Mouse (Mus musculus) ES-Bruce4 (cell line): ENCODE results near the gene Plcxd2.

Experiments
- CTCF ChIP-seq: IDR thresholded peaks from one replicate; pipeline ENCODE4 v1.8.1; 2011; ENCODE audit warnings: low read depth, low read length
- EP300 ChIP-seq: IDR thresholded peaks from 2 replicates; pipeline ENCODE4 v1.6.1; 2011; ENCODE audit warnings: low read depth, low read length; ENCODE audit not compliant: insufficient read depth
- POLR2A ChIP-seq: IDR thresholded peaks from one replicate; pipeline ENCODE4 v1.8.1; 2011; ENCODE audit warnings: low read length; ENCODE audit not compliant: insufficient read depth

- TF ChIP-seq POLR2A (no peak), CTCF (no peak), EP300 (no peak)
Observed at GRCm38 (mm10) chr16:46010906-46011220, 845 bp upstream of the Plcxd2 start.
